Mouse (Mus musculus): ENCODE measurements around the gene Ccdc183. TPM values are rescaled to one million over a fixed set of nuclear protein-coding genes. Genes with fewer than 3 reads are reported as not detected.

Ccdc183 gene
- polyA plus RNA-seq, 1 experiment = 0.03 TPM

- WGBS = 57% methylated on average over 4 of the region's 4 CpGs
- no peak for TF ChIP-seq CTCF (conservative IDR thresholded peaks at IDR 0.05; ENCODE audit: insufficient read depth, insufficient read length, low read depth, low read length)
- TF ChIP-seq POLR2A (IDR thresholded peaks at IDR 0.05; ENCODE audit: low read depth, low read length) = no peak
- Histone ChIP-seq H3K4me3 (ENCODE audit: insufficient read depth, low read depth, low read length) (no peak overlapping the region), H3K27ac (ENCODE audit: insufficient read depth, low read depth, low read length) (no peak overlapping the region), H3K27me3 (replicated peaks; ENCODE audit: control insufficient read depth, insufficient read depth, low read length) (no peaks in the 10 kb centered on the region), H3K4me1 (ENCODE audit: control insufficient read depth, insufficient read depth, low read length) (no peaks in the 10 kb centered on the region), H3K36me3 (ENCODE audit: control insufficient read depth, insufficient read depth, low read length) (no peaks in the 10 kb centered on the region)
- peak; percentile 21 for DNase-seq
These were observed 39.8 kb upstream of the Ccdc183 start for GRCm38 (mm10) chr2:25657246-25657645.

- no peak for DNase-seq
- Histone ChIP-seq H3K4me1 (ENCODE audit: control insufficient read depth, insufficient read depth, low read length) (no peaks in the 10 kb centered on the region), H3K27me3 (replicated peaks; ENCODE audit: control insufficient read depth, insufficient read depth, low read length) (no peaks in the 10 kb centered on the region), H3K36me3 (ENCODE audit: control insufficient read depth, insufficient read depth, low read length) (no peaks in the 10 kb centered on the region), H3K27ac (ENCODE audit: insufficient read depth, low read depth, low read length) (no peak overlapping the region), H3K4me3 (ENCODE audit: insufficient read depth, low read depth, low read length) (no peak overlapping the region)
- TF ChIP-seq CTCF (conservative IDR thresholded peaks at IDR 0.05; ENCODE audit: insufficient read depth, insufficient read length, low read depth, low read length) = no peak
- no peak for TF ChIP-seq POLR2A (IDR thresholded peaks at IDR 0.05; ENCODE audit: low read depth, low read length)
- WGBS = 88% methylated on average over 4 of the region's 4 CpGs
These were observed 39.2 kb upstream of the Ccdc183 start for GRCm38 (mm10) chr2:25656691-25657090.

- no peak overlapping the region for H3K4me3 ChIP-seq (ENCODE audit: insufficient read depth, low read depth, low read length)
- WGBS = 45% methylated on average over 1 of the region's 1 CpGs
- no peaks in the 10 kb centered on the region for H3K4me1 ChIP-seq (ENCODE audit: control insufficient read depth, insufficient read depth, low read length)
- TF ChIP-seq CTCF (conservative IDR thresholded peaks at IDR 0.05; ENCODE audit: insufficient read depth, insufficient read length, low read depth, low read length) (no peak), POLR2A (IDR thresholded peaks at IDR 0.05; ENCODE audit: low read depth, low read length) (no peak)
- no peaks in the 10 kb centered on the region for H3K27me3 ChIP-seq (replicated peaks; ENCODE audit: control insufficient read depth, insufficient read depth, low read length)
- H3K27ac ChIP-seq (ENCODE audit: insufficient read depth, low read depth, low read length) = no peak overlapping the region
- no peak for DNase-seq
- H3K36me3 ChIP-seq (ENCODE audit: control insufficient read depth, insufficient read depth, low read length) = no peaks in the 10 kb centered on the region
These were observed 37.0 kb upstream of the Ccdc183 start for GRCm38 (mm10) chr2:25654502-25654901.

GRCm38 (mm10) chr2:25652902-25653301, 35.4 kb upstream of the Ccdc183 start, which contains the start of gene Lcn8:
Gene Lcn8, plus strand, starts transcription at chr2:25653120.
- H3K4me3 ChIP-seq (ENCODE audit: insufficient read depth, low read depth, low read length) = no peak within 1 kb of the TSS
- no peak for DNase-seq
- TF ChIP-seq POLR2A (IDR thresholded peaks at IDR 0.05; ENCODE audit: low read depth, low read length) (no peak), CTCF (conservative IDR thresholded peaks at IDR 0.05; ENCODE audit: insufficient read depth, insufficient read length, low read depth, low read length) (no peak)
- no peak within 1 kb of the TSS for H3K27ac ChIP-seq (ENCODE audit: insufficient read depth, low read depth, low read length)
- H3K27me3 ChIP-seq (replicated peaks; ENCODE audit: control insufficient read depth, insufficient read depth, low read length) = no peaks in the 10 kb centered on the region
- no peaks in the 10 kb centered on the region for H3K4me1 ChIP-seq (ENCODE audit: control insufficient read depth, insufficient read depth, low read length)
- no peaks in the 10 kb centered on the region for H3K36me3 ChIP-seq (ENCODE audit: control insufficient read depth, insufficient read depth, low read length)
- WGBS = 91% methylated on average over 2 of the region's 2 CpGs

- Histone ChIP-seq H3K4me1 (ENCODE audit: control insufficient read depth, insufficient read depth, low read length) (no peaks in the 10 kb centered on the region), H3K27me3 (replicated peaks; ENCODE audit: control insufficient read depth, insufficient read depth, low read length) (no peaks in the 10 kb centered on the region), H3K36me3 (ENCODE audit: control insufficient read depth, insufficient read depth, low read length) (no peaks in the 10 kb centered on the region), H3K27ac (ENCODE audit: insufficient read depth, low read depth, low read length) (no peak overlapping the region), H3K4me3 (ENCODE audit: insufficient read depth, low read depth, low read length) (no peak overlapping the region)
- TF ChIP-seq POLR2A (IDR thresholded peaks at IDR 0.05; ENCODE audit: low read depth, low read length) (no peak), CTCF (conservative IDR thresholded peaks at IDR 0.05; ENCODE audit: insufficient read depth, insufficient read length, low read depth, low read length) (peak; percentile 52)
- 22% methylated on average over 6 of the region's 6 CpGs for WGBS
- no peak for DNase-seq
These were observed 22.4 kb upstream of the Ccdc183 start for GRCm38 (mm10) chr2:25639890-25640289.

GRCm38 (mm10) chr2:25634046-25634445, 16.6 kb upstream of the Ccdc183 start:
- H3K27me3 ChIP-seq (replicated peaks; ENCODE audit: control insufficient read depth, insufficient read depth, low read length) = no peaks in the 10 kb centered on the region
- H3K4me3 ChIP-seq (ENCODE audit: insufficient read depth, low read depth, low read length) = no peak overlapping the region
- TF ChIP-seq POLR2A (IDR thresholded peaks at IDR 0.05; ENCODE audit: low read depth, low read length) = no peak
- TF ChIP-seq CTCF (conservative IDR thresholded peaks at IDR 0.05; ENCODE audit: insufficient read depth, insufficient read length, low read depth, low read length) = peak; percentile 18; the same call in 1 of the 2 replicates
- no peak for DNase-seq
- WGBS = 79% methylated on average over 1 of the region's 1 CpGs
- no peaks in the 10 kb centered on the region for H3K4me1 ChIP-seq (ENCODE audit: control insufficient read depth, insufficient read depth, low read length)
- no peak overlapping the region for H3K27ac ChIP-seq (ENCODE audit: insufficient read depth, low read depth, low read length)
- H3K36me3 ChIP-seq (ENCODE audit: control insufficient read depth, insufficient read depth, low read length) = no peaks in the 10 kb centered on the region

- H3K4me3 ChIP-seq (ENCODE audit: insufficient read depth, low read depth, low read length) = no peak overlapping the region
- H3K27me3 ChIP-seq (replicated peaks; ENCODE audit: control insufficient read depth, insufficient read depth, low read length) = no peaks in the 10 kb centered on the region
- TF ChIP-seq CTCF (conservative IDR thresholded peaks at IDR 0.05; ENCODE audit: insufficient read depth, insufficient read length, low read depth, low read length) (no peak), POLR2A (IDR thresholded peaks at IDR 0.05; ENCODE audit: low read depth, low read length) (no peak)
- no peak for DNase-seq
- 83% methylated on average over 3 of the region's 3 CpGs for WGBS
- H3K27ac ChIP-seq (ENCODE audit: insufficient read depth, low read depth, low read length) = no peak overlapping the region
- H3K4me1 ChIP-seq (ENCODE audit: control insufficient read depth, insufficient read depth, low read length) = no peaks in the 10 kb centered on the region
- H3K36me3 ChIP-seq (ENCODE audit: control insufficient read depth, insufficient read depth, low read length) = no peaks in the 10 kb centered on the region
These were observed 16.1 kb upstream of the Ccdc183 start for GRCm38 (mm10) chr2:25633616-25634015.
